Mouse (Mus musculus): ENCODE measurements around the gene Zbtb8os. TPM values are rescaled to one million over a fixed set of nuclear protein-coding genes. Genes with fewer than 3 reads are reported as not detected.

Gene Zbtb8os
- polyA plus RNA-seq, 1 experiment from 2014 or later: 36.6 TPM

DNA sequence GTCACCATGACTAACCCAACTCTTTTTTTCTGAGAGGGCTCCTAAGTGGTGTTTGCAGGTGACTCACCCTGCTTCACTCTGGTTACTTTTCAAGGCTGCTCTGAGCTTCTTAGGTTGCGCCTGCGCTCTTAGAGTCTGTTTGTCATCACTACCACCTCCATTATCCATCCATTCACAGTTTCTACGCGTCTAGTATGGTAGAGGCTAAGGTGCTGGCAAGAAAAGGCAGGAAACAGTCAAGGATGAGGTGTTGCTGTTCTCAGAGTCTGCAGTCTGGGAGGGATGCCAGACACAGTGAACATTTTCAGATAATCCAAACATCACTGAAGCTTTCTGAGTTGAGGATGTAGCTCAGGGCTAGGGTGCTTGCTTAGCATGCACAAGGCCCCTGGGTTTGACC lies 37.8 kb upstream of the Zbtb8os start:
- Histone ChIP-seq H3K36me3 (no peaks in the 10 kb centered on the region), H3K27me3 (replicated peaks) (peaks cover 16% of the 10 kb centered on the region), H3K9me3 (no peaks in the 10 kb centered on the region; the same call in 1 of the 2 replicates), H3K4me1 (peaks cover 48% of the 10 kb centered on the region), H3K4me3 (no peak overlapping the region), H3K27ac (replicated peaks) (peak overlapping the region; percentile 41; the same call in 1 of the 2 replicates), H3K9ac (no peak overlapping the region), H3K4me2 (no peak overlapping the region)
- 52% methylated on average over 4 of the region's 4 CpGs for WGBS
- no peak for ATAC-seq (ENCODE audit: extremely low read depth, insufficient number of reproducible peaks, low FRiP score, low TSS enrichment)

GRCm38 (mm10) chr4:129299121-129299520 lies 36.4 kb upstream of the Zbtb8os start:
- no peak for ATAC-seq (ENCODE audit: extremely low read depth, insufficient number of reproducible peaks, low FRiP score, low TSS enrichment)
- peaks cover 40% of the 10 kb centered on the region for H3K4me1 ChIP-seq
- no peaks in the 10 kb centered on the region; the same call in 1 of the 2 replicates for H3K9me3 ChIP-seq
- 54% methylated on average over 10 of the region's 10 CpGs for WGBS
- no peaks in the 10 kb centered on the region for H3K36me3 ChIP-seq
- H3K4me2 ChIP-seq: no peak overlapping the region
- peaks cover 4% of the 10 kb centered on the region for H3K27me3 ChIP-seq (replicated peaks)
- H3K4me3 ChIP-seq: no peak overlapping the region
- H3K9ac ChIP-seq: no peak overlapping the region
- no peak overlapping the region for H3K27ac ChIP-seq (replicated peaks)

DNA sequence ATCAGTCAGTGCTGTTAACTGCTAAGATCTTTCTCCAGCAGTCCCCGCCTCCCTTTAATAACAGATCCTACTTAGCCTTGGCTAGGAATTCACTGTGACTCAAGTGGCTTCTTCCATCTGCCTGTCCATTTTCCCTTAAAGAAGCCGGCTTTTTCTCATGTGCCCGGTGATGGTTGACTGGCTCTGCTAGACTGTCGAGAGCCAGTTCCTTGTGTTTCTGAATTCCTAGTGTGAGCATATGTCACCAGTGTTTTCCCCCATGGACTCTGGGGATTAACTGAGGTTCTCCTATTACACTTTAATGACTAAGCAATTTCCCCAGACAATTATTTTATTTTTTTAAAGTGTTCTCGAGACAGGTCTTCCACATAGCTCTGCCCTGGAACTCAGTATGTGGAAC lies 32.1 kb upstream of the Zbtb8os start:
- H3K4me3 ChIP-seq: no peak overlapping the region
- H3K27ac ChIP-seq (replicated peaks): no peak overlapping the region
- H3K27me3 ChIP-seq (replicated peaks): no peaks in the 10 kb centered on the region
- no peak for ATAC-seq (ENCODE audit: extremely low read depth, insufficient number of reproducible peaks, low FRiP score, low TSS enrichment)
- peaks cover 20% of the 10 kb centered on the region for H3K4me1 ChIP-seq
- no peaks in the 10 kb centered on the region; the same call in 1 of the 2 replicates for H3K9me3 ChIP-seq
- 79% methylated on average over 5 of the region's 5 CpGs for WGBS
- H3K4me2 ChIP-seq: no peak overlapping the region
- H3K36me3 ChIP-seq: peaks cover 32% of the 10 kb centered on the region
- H3K9ac ChIP-seq: no peak overlapping the region

GRCm38 (mm10) chr4:129303816-129304215 lies 31.7 kb upstream of the Zbtb8os start:
- peak overlapping the region; percentile 6; the same call in 1 of the 2 replicates for H3K27ac ChIP-seq (replicated peaks)
- peaks cover 16% of the 10 kb centered on the region for H3K4me1 ChIP-seq
- no peak overlapping the region for H3K4me3 ChIP-seq
- H3K4me2 ChIP-seq: no peak overlapping the region
- H3K27me3 ChIP-seq (replicated peaks): no peaks in the 10 kb centered on the region
- 79% methylated on average over 9 of the region's 9 CpGs for WGBS
- H3K9me3 ChIP-seq: no peaks in the 10 kb centered on the region; the same call in 1 of the 2 replicates
- peaks cover 36% of the 10 kb centered on the region for H3K36me3 ChIP-seq
- no peak overlapping the region for H3K9ac ChIP-seq
- no peak for ATAC-seq (ENCODE audit: extremely low read depth, insufficient number of reproducible peaks, low FRiP score, low TSS enrichment)

- no peak overlapping the region for H3K9ac ChIP-seq
- H3K4me3 ChIP-seq: no peak overlapping the region
- WGBS: 4% methylated on average over 1 of the region's 1 CpGs
- no peaks in the 10 kb centered on the region; the same call in 1 of the 2 replicates for H3K9me3 ChIP-seq
- peaks cover 41% of the 10 kb centered on the region for H3K36me3 ChIP-seq
- H3K4me1 ChIP-seq: peaks cover 11% of the 10 kb centered on the region
- H3K27ac ChIP-seq (replicated peaks): peak overlapping the region; percentile 6; the same call in 1 of the 2 replicates
- ATAC-seq (ENCODE audit: extremely low read depth, insufficient number of reproducible peaks, low FRiP score, low TSS enrichment): no peak
- H3K27me3 ChIP-seq (replicated peaks): no peaks in the 10 kb centered on the region
- H3K4me2 ChIP-seq: no peak overlapping the region
Observed at GRCm38 (mm10) chr4:129304306-129304705, 31.2 kb upstream of the Zbtb8os start.

DNA sequence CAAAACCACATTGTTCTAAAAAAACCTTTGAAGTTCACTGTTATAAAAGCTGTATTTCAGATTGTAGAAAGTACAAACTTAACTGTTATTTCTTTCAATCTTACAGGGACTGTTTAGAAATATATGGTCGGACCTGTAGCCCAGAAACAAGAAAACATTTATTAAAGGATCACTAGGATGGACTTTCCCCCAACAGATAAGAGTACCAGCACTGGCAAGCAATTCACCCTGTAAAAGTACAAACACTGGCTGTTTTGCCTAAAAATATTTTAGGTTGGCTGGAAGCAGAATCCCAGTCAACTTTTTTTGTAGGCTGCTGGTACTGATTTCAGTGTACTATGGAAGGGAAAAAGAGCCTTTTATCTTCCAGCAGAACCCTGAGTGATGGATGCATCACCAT lies 27.6 kb upstream of the Zbtb8os start:
- Histone ChIP-seq H3K9me3 (no peaks in the 10 kb centered on the region), H3K27me3 (replicated peaks) (no peaks in the 10 kb centered on the region), H3K4me3 (no peak overlapping the region), H3K36me3 (peaks cover 75% of the 10 kb centered on the region), H3K27ac (replicated peaks) (no peak overlapping the region), H3K4me1 (peaks cover 9% of the 10 kb centered on the region), H3K4me2 (no peak overlapping the region), H3K9ac (no peak overlapping the region)
- WGBS: 85% methylated on average over 1 of the region's 1 CpGs
- ATAC-seq (ENCODE audit: extremely low read depth, insufficient number of reproducible peaks, low FRiP score, low TSS enrichment): no peak

GRCm38 (mm10) chr4:129313886-129314285 lies 21.6 kb upstream of the Zbtb8os start:
- peaks cover 96% of the 10 kb centered on the region for H3K36me3 ChIP-seq
- WGBS: 72% methylated on average over 3 of the region's 3 CpGs
- no peak overlapping the region for H3K9ac ChIP-seq
- no peak overlapping the region for H3K4me2 ChIP-seq
- no peaks in the 10 kb centered on the region for H3K27me3 ChIP-seq (replicated peaks)
- ATAC-seq (ENCODE audit: extremely low read depth, insufficient number of reproducible peaks, low FRiP score, low TSS enrichment): no peak
- H3K9me3 ChIP-seq: no peaks in the 10 kb centered on the region
- no peak overlapping the region for H3K4me3 ChIP-seq
- no peak overlapping the region for H3K27ac ChIP-seq (replicated peaks)
- H3K4me1 ChIP-seq: no peaks in the 10 kb centered on the region

DNA sequence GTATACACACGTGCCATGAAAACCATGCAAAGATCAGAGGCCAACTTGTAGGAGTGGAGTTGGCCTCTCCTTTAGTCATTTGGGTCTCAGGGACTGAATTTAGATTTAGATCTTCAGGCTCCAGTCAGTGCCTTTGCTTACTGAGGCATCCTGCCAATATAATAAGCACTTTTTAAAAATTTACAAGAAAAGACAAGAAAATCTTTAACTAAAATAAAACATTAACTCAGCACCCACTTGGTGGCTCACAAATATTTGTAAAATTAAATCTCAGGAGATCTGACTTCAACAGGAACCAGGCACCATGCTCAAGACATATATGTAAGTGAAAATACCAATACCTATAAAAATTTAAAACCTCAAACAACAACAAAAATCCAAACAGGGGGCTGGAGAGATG lies 14.6 kb upstream of the Zbtb8os start:
- H3K27me3 ChIP-seq (replicated peaks): no peaks in the 10 kb centered on the region
- no peaks in the 10 kb centered on the region for H3K9me3 ChIP-seq
- H3K4me3 ChIP-seq: no peak overlapping the region
- H3K9ac ChIP-seq: no peak overlapping the region
- ATAC-seq (ENCODE audit: extremely low read depth, insufficient number of reproducible peaks, low FRiP score, low TSS enrichment): no peak
- H3K4me1 ChIP-seq: peaks cover 13% of the 10 kb centered on the region
- H3K27ac ChIP-seq (replicated peaks): no peak overlapping the region
- H3K4me2 ChIP-seq: no peak overlapping the region
- 94% methylated on average over 1 of the region's 1 CpGs for WGBS
- peaks cover 89% of the 10 kb centered on the region for H3K36me3 ChIP-seq

- Histone ChIP-seq H3K4me1 (peaks cover 23% of the 10 kb centered on the region), H3K9me3 (no peaks in the 10 kb centered on the region), H3K4me2 (no peak overlapping the region), H3K36me3 (peaks cover 88% of the 10 kb centered on the region), H3K27me3 (replicated peaks) (no peaks in the 10 kb centered on the region), H3K27ac (replicated peaks) (no peak overlapping the region), H3K4me3 (no peak overlapping the region), H3K9ac (no peak overlapping the region)
- WGBS: 92% methylated on average over 5 of the region's 5 CpGs
- ATAC-seq (ENCODE audit: extremely low read depth, insufficient number of reproducible peaks, low FRiP score, low TSS enrichment): no peak
Observed at GRCm38 (mm10) chr4:129322042-129322441, 13.5 kb upstream of the Zbtb8os start.

DNA sequence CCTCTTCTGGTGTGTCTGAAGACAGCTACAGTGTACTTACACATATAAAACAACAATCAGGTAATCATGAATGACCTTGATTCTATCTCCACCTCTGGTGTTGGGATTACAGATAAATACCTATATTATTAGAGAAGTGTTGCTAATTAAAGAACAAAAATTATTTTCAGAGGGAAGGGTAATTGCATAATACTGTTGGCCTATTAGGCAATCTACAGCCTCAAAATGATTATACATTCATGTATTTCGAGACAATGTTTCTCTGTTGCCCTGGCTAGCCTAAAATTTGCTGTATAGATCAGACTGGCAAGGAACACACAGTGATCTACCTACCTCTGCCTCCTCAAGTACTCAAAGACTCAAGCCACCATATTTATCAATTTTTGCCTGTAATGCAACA lies 12.0 kb upstream of the Zbtb8os start:
- ATAC-seq (ENCODE audit: extremely low read depth, insufficient number of reproducible peaks, low FRiP score, low TSS enrichment): no peak
- Histone ChIP-seq H3K4me3 (no peak overlapping the region), H3K27ac (replicated peaks) (no peak overlapping the region), H3K36me3 (peaks cover 88% of the 10 kb centered on the region), H3K4me1 (peaks cover 23% of the 10 kb centered on the region), H3K9me3 (no peaks in the 10 kb centered on the region), H3K4me2 (no peak overlapping the region), H3K27me3 (replicated peaks) (no peaks in the 10 kb centered on the region), H3K9ac (no peak overlapping the region)
- WGBS: 90% methylated on average over 1 of the region's 1 CpGs

DNA sequence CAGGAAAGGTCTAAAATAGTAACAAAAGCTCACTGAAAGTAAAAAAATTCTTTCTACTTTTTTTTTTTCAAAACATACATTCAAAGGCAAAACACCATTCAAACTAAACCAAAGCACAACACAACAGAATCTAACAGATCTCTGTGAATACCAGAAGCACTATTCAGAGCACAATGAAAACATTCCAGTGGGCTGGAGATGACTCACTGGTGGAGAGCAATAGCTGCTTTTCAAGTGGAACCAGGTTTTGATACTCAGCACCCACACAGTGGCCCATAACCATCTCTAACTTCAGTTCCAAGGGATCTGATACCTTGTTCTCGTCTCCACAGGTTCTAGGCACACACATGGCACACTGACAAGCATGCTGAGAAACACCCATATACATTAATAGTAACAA lies 10.7 kb upstream of the Zbtb8os start:
- WGBS: 55% methylated on average over 1 of the region's 1 CpGs
- peaks cover 89% of the 10 kb centered on the region for H3K36me3 ChIP-seq
- no peak overlapping the region for H3K9ac ChIP-seq
- no peak overlapping the region for H3K4me2 ChIP-seq
- H3K27ac ChIP-seq (replicated peaks): no peak overlapping the region
- no peaks in the 10 kb centered on the region for H3K27me3 ChIP-seq (replicated peaks)
- H3K4me3 ChIP-seq: no peak overlapping the region
- H3K9me3 ChIP-seq: no peaks in the 10 kb centered on the region
- H3K4me1 ChIP-seq: peaks cover 23% of the 10 kb centered on the region
- no peak for ATAC-seq (ENCODE audit: extremely low read depth, insufficient number of reproducible peaks, low FRiP score, low TSS enrichment)

GRCm38 (mm10) chr4:129326191-129326590 lies 9.3 kb upstream of the Zbtb8os start:
- H3K9me3 ChIP-seq: no peaks in the 10 kb centered on the region
- 85% methylated on average over 1 of the region's 1 CpGs for WGBS
- no peak overlapping the region for H3K9ac ChIP-seq
- no peaks in the 10 kb centered on the region for H3K27me3 ChIP-seq (replicated peaks)
- H3K4me2 ChIP-seq: no peak overlapping the region
- H3K4me1 ChIP-seq: peaks cover 29% of the 10 kb centered on the region
- H3K27ac ChIP-seq (replicated peaks): no peak overlapping the region
- no peak overlapping the region for H3K4me3 ChIP-seq
- no peak for ATAC-seq (ENCODE audit: extremely low read depth, insufficient number of reproducible peaks, low FRiP score, low TSS enrichment)
- H3K36me3 ChIP-seq: peaks cover 88% of the 10 kb centered on the region
